Mouse (Mus musculus): ENCODE data around the gene Anapc11. TPM values are rescaled to one million over a fixed set of nuclear protein-coding genes. Genes with fewer than 3 reads are reported as not detected.

The Anapc11 gene
- polyA plus RNA-seq, 2 experiments = 190 to 248 TPM

DNA sequence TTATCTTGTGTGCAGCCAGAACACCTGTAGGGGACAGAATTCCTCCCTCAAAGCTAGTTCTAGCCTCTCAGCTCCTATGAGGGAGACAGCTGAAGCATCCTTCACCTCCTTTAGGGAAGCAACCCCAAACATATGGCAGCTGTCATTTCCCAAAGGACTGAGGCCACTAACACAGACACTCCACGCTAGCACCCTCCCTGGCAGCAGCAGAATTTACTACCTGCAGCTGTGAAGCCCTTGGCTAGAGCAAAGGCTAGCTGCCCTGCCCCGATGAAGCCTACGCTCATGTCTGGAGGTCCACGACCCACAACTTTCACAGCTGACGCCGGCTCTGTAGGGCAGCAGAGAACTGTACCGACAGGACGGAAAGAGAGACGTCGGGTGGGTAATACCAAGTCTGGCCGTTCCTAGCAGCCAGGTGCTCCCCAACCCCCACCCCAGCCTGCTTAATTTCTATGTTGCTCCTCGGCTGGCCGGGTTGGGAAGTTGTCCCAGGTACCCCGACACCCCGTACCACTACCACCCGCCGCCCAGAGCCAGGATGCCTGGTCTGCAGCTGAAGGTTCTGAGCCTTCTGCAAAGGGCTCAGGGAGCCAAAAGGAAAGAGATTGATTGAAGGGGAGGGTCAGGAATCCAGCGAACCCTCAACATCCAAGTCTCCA lies 44.8 kb downstream of the Anapc11 start:
- peaks cover 14% of the 10 kb centered on the region for H3K4me1 ChIP-seq (ENCODE audit: control insufficient read depth, insufficient read depth, low read length)
- peak overlapping the region; percentile 73 for H3K27ac ChIP-seq (replicated peaks; ENCODE audit: low read depth, low read length)
- 2% methylated on average over 18 of the region's 18 CpGs for WGBS
- peak; percentile 26 for DNase-seq (ENCODE audit: low spot score)
- H3K4me2 ChIP-seq (replicated peaks; ENCODE audit: low read depth, low read length, severe bottlenecking) = peak overlapping the region; percentile 91
- no peaks in the 10 kb centered on the region for H3K9me3 ChIP-seq (ENCODE audit: control insufficient read depth, low read length)
- peak overlapping the region; percentile 53 for H3K4me3 ChIP-seq (replicated peaks; ENCODE audit: low read length)
- H3K36me3 ChIP-seq (ENCODE audit: control insufficient read depth, insufficient read depth, low read length) = no peaks in the 10 kb centered on the region
- H3K27me3 ChIP-seq (ENCODE audit: control insufficient read depth, insufficient read depth, low read length) = no peaks in the 10 kb centered on the region
- peak overlapping the region; percentile 73 for H3K9ac ChIP-seq (ENCODE audit: low read depth, low read length, severe bottlenecking)
- ATAC-seq (ENCODE audit: low FRiP score, low read depth) = peak; percentile 56
- TF ChIP-seq POLR2A (IDR thresholded peaks at IDR 0.05; ENCODE audit: borderline replicate concordance, extremely low read depth, insufficient read depth, insufficient read length) = no peak

DNA sequence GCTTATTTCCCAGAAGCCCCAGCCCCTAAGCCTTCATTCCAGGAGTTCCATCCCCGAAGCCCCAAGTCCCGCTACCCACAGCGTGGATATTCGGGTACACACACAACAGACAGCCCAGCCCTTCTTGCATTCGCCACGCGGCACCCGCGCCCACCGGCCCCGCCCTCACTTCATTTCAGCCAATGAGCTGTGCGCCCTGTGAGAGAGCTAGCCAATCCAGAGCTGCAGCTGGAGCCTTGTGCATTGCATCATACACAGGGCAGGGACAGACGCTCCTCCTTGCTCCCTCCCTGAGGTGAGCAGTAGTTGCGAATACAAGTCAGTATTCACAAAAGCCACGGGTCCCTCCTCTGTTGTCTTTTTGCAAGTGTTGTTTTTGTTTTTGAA lies 45.4 kb downstream of the Anapc11 start, which contains the start of gene Pycr1:
Gene Pycr1 (minus strand): TSS at position 169 of the 387 bp plus-strand sequence.
- Histone ChIP-seq H3K9me3 (ENCODE audit: control insufficient read depth, low read length) (no peaks in the 10 kb centered on the region), H3K4me3 (replicated peaks; ENCODE audit: low read length) (peak within 1 kb of the TSS; percentile 53), H3K9ac (ENCODE audit: low read depth, low read length, severe bottlenecking) (peak within 1 kb of the TSS; percentile 73), H3K27me3 (ENCODE audit: control insufficient read depth, insufficient read depth, low read length) (no peaks in the 10 kb centered on the region), H3K36me3 (ENCODE audit: control insufficient read depth, insufficient read depth, low read length) (no peaks in the 10 kb centered on the region), H3K4me1 (ENCODE audit: control insufficient read depth, insufficient read depth, low read length) (peaks cover 14% of the 10 kb centered on the region), H3K27ac (replicated peaks; ENCODE audit: low read depth, low read length) (peak within 1 kb of the TSS; percentile 73), H3K4me2 (replicated peaks; ENCODE audit: low read depth, low read length, severe bottlenecking) (peak within 1 kb of the TSS; percentile 91)
- peak; percentile 33; the same call in 1 of the 2 replicates for TF ChIP-seq POLR2A (IDR thresholded peaks at IDR 0.05; ENCODE audit: borderline replicate concordance, extremely low read depth, insufficient read depth, insufficient read length)
- DNase-seq (ENCODE audit: low spot score) = peak; percentile 93
- peak; percentile 99 for ATAC-seq (ENCODE audit: low FRiP score, low read depth)
- WGBS = 0% methylated on average over 15 of the region's 15 CpGs

DNA sequence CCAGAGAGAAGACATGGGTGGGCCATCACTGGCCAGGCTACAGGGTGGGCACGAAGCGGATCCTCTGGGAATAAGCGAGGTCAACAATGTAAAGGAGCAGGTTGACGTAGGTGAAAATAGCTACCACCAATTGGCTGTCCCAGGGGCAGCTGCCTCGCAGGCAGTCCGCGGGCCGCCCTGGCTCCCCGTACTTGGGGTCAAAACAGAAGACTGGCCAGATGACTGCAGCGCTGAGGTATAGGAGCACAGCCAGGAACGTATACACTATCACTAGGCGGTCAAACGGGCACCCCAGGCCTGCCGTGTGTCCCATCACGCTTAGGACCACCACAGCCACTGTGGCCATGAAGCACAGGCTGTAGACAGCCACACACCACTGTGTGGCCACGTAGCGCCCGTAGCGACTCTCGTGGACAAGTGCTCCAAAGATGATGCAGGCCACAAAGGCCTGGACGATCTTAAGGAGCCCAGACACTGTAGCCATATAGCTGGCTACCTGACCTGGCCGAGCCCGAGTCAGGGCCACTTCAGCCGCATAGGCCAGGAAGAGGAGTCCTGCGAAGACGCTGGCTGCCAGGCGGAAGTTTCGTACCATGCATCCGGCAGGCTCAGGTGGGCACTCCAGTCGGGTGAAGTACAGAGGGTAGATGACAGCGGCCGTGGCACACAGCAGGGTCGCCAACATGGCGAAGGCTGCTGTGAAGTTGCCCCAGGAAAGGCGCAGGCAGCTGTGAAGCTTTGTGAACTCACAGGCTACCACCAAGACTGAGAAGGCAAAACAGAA lies 49.0 kb downstream of the Anapc11 start:
- Histone ChIP-seq H3K36me3 (ENCODE audit: control insufficient read depth, insufficient read depth, low read length) (no peaks in the 10 kb centered on the region), H3K4me2 (replicated peaks; ENCODE audit: low read depth, low read length, severe bottlenecking) (no peak overlapping the region), H3K27me3 (ENCODE audit: control insufficient read depth, insufficient read depth, low read length) (no peaks in the 10 kb centered on the region), H3K9ac (ENCODE audit: low read depth, low read length, severe bottlenecking) (no peak overlapping the region), H3K4me3 (replicated peaks; ENCODE audit: low read length) (no peak overlapping the region), H3K4me1 (ENCODE audit: control insufficient read depth, insufficient read depth, low read length) (peaks cover 11% of the 10 kb centered on the region), H3K27ac (replicated peaks; ENCODE audit: low read depth, low read length) (no peak overlapping the region), H3K9me3 (ENCODE audit: control insufficient read depth, low read length) (no peaks in the 10 kb centered on the region)
- ATAC-seq (ENCODE audit: low FRiP score, low read depth) (no peak), DNase-seq (ENCODE audit: low spot score) (no peak)
- TF ChIP-seq POLR2A (IDR thresholded peaks at IDR 0.05; ENCODE audit: borderline replicate concordance, extremely low read depth, insufficient read depth, insufficient read length) = no peak
- 80% methylated on average over 35 of the region's 35 CpGs for WGBS

DNA sequence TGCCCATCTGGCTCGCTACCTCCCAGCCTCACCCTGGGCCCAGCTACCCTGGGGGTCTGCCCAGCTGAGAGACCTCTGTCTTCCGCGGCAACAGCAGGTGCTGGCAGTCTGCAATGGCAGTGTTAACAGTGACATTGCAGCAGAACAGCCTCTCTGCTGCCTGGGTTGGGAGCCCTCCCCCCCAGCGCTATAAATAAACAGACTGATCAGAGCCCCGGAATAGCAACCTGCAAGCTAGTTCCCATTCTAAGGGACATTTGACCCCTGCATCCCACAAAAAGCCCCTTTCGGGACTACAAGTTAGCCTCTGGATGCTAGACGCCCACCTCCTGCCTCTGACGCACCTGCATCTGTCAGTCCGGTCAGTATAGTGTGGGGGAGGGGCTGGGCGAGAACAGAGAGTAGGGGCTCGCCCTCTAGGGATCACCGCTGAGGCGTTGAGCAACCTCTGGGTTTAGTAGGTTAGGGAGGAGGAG lies 49.8 kb downstream of the Anapc11 start, which contains the start of gene Myadml2:
Gene Myadml2 (minus strand): TSS at position 158 of the 476 bp plus-strand sequence.
- no peak for TF ChIP-seq POLR2A (IDR thresholded peaks at IDR 0.05; ENCODE audit: borderline replicate concordance, extremely low read depth, insufficient read depth, insufficient read length)
- ATAC-seq (ENCODE audit: low FRiP score, low read depth) = no peak
- Histone ChIP-seq H3K4me3 (replicated peaks; ENCODE audit: low read length) (no peak within 1 kb of the TSS), H3K27ac (replicated peaks; ENCODE audit: low read depth, low read length) (no peak within 1 kb of the TSS), H3K27me3 (ENCODE audit: control insufficient read depth, insufficient read depth, low read length) (no peaks in the 10 kb centered on the region), H3K36me3 (ENCODE audit: control insufficient read depth, insufficient read depth, low read length) (no peaks in the 10 kb centered on the region), H3K9ac (ENCODE audit: low read depth, low read length, severe bottlenecking) (no peak within 1 kb of the TSS), H3K9me3 (ENCODE audit: control insufficient read depth, low read length) (no peaks in the 10 kb centered on the region), H3K4me1 (ENCODE audit: control insufficient read depth, insufficient read depth, low read length) (peaks cover 3% of the 10 kb centered on the region), H3K4me2 (replicated peaks; ENCODE audit: low read depth, low read length, severe bottlenecking) (peak within 1 kb of the TSS; percentile 8; the same call in 1 of the 2 replicates)
- no peak for DNase-seq (ENCODE audit: low spot score)
- 4% methylated on average over 13 of the region's 13 CpGs for WGBS

DNA sequence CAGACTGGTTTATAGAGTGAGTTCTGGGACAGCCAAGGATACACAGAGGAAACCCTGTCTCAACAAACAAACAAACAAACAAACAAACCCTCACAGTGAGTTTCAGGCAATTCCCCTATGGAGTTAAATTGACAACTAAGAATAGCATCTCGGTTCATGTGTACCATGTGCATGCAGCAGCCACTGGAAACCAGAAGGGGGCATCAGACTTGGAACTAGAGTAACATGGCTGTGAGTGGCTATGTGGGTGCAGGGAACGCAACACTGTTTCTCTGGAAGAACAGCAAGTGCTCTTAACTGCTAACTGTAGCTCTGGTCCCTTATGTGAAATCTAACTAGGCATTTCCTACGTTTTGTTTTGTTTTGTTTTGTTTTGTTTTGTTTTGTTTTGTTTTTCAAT lies 53.7 kb downstream of the Anapc11 start:
- WGBS = 73% methylated on average over 3 of the region's 3 CpGs
- no peak for DNase-seq (ENCODE audit: low spot score)
- Histone ChIP-seq H3K27ac (replicated peaks; ENCODE audit: low read depth, low read length) (no peak overlapping the region), H3K4me2 (replicated peaks; ENCODE audit: low read depth, low read length, severe bottlenecking) (no peak overlapping the region), H3K9me3 (ENCODE audit: control insufficient read depth, low read length) (no peaks in the 10 kb centered on the region), H3K9ac (ENCODE audit: low read depth, low read length, severe bottlenecking) (no peak overlapping the region), H3K4me1 (ENCODE audit: control insufficient read depth, insufficient read depth, low read length) (no peaks in the 10 kb centered on the region), H3K27me3 (ENCODE audit: control insufficient read depth, insufficient read depth, low read length) (no peaks in the 10 kb centered on the region), H3K4me3 (replicated peaks; ENCODE audit: low read length) (no peak overlapping the region), H3K36me3 (ENCODE audit: control insufficient read depth, insufficient read depth, low read length) (no peaks in the 10 kb centered on the region)
- no peak for ATAC-seq (ENCODE audit: low FRiP score, low read depth)
- no peak for TF ChIP-seq POLR2A (IDR thresholded peaks at IDR 0.05; ENCODE audit: borderline replicate concordance, extremely low read depth, insufficient read depth, insufficient read length)
